Mouse (Mus musculus) olfactory bulb, adult 2 months (tissue): ENCODE data around the gene Cyb561a3. TPM values are rescaled to one million over a fixed set of nuclear protein-coding genes. Genes with fewer than 3 reads are reported as not detected.

Experiments
- H3K27ac ChIP-seq: fragments of 200-500 bp; 2 replicates; pipeline ENCODE4 v1.5.1; 2012; ENCODE audit warnings: low read depth, low read length; ENCODE audit not compliant: insufficient read depth
- H3K4me1 ChIP-seq: fragments of 200-500 bp; 2 replicates; pipeline ENCODE4 v1.6.1; 2012; ENCODE audit warnings: low read length; ENCODE audit not compliant: control insufficient read depth, insufficient read depth
- H3K4me3 ChIP-seq: fragments of 200-500 bp; 2 replicates; pipeline ENCODE4 v1.5.1; 2012; ENCODE audit warnings: mild to moderate bottlenecking, low read depth, low read length, moderate library complexity; ENCODE audit not compliant: insufficient read depth
- CTCF ChIP-seq: fragments of 200-500 bp; IDR thresholded peaks from 2 replicates; pipeline ENCODE4 v1.5.1; 2012; ENCODE audit warnings: low read depth, mild to moderate bottlenecking, low read length, moderate library complexity; ENCODE audit not compliant: insufficient read depth
- POLR2A ChIP-seq: fragments of 200-500 bp; IDR thresholded peaks from 2 replicates; pipeline ENCODE4 v1.6.1; 2012; ENCODE audit warnings: mild to moderate bottlenecking, low read depth, low read length, moderate library complexity; ENCODE audit not compliant: insufficient read depth
- WGBS: fragments of 180-500 bp; shearing (Covaris S2); methylation state at CpG from one replicate; pipeline ENCODE4 v1.1.7; 2018; 5-methylcytosine and 5-hydroxymethylcytosine counted together
- polyA plus RNA-seq: library from polyadenylated mRNA; stranded (reverse); fragments of >200 nt; gene quantifications from 2 replicates; pipeline ENCODE4 v1.2.4, GENCODE M21; 2012; ENCODE audit warnings: low replicate concordance; ENCODE audit not compliant: missing spikeins, insufficient read depth, insufficient read length

Cyb561a3 gene
- polyA plus RNA-seq, 1 experiment = not detected

DNA sequence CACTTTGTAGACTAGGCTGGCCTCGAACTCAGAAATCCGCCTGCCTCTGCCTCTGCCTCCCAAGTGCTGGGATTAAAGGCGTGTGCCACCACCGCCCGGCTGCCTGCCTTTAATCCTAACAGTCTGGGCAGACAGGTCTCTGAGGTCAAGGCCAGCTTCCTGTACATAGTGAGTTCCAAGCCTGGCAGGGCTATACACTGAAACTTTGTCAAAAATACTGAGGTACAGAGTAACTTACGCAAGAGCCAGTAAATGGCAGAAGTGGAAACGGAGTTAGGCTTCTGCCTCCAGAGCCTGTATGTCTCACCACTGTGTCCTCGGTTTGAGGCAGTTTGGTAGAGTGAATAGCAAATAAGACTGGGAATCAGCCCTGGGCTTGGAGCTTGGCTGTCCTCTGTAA is 10.3 kb downstream of the Cyb561a3 start:
- H3K27ac ChIP-seq = no peak overlapping the region
- WGBS = 95% methylated on average over 8 of the region's 8 CpGs
- H3K4me3 ChIP-seq = no peak overlapping the region
- TF ChIP-seq CTCF = no peak
- no peak for TF ChIP-seq POLR2A
- H3K4me1 ChIP-seq = no peaks in the 10 kb centered on the region

DNA sequence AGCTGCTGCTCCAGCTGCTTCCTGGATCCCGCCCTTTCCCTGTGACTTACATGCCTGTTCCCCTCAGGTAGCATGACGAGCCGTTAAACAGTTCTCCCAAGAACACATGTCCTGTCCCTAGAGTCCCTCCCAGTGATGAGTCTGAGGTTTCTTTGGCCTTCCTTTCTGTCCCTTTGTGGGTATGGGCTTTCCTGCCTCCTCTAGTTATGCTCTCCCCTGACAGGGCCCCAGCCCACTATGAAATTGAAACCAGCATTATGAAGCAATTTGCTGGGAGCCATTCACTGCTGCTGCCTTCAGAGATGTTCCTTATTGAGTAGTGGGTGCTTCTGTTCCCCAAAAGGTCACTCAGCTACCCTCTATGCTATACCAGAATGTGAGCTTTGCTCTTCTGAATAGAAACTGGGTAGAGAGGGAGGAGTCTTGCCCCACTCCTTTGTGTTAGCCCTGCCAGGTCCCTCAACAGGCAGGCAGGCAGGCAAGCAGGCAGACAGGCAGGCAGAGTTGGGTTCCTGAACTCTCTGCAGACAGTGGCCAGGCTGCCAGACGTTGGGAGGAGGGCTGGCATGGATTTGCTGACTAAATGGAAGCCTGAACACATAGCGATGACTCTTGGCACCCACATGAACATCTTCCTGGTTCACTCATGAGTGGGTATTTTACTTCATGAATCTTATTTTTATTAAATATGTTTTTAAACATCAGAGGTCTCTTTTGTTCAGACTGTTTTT is 12.3 kb downstream of the Cyb561a3 start:
- H3K4me3 ChIP-seq = no peak overlapping the region
- TF ChIP-seq POLR2A (no peak), CTCF (no peak)
- 69% methylated on average over 5 of the region's 5 CpGs for WGBS
- H3K27ac ChIP-seq = no peak overlapping the region
- no peaks in the 10 kb centered on the region for H3K4me1 ChIP-seq

DNA sequence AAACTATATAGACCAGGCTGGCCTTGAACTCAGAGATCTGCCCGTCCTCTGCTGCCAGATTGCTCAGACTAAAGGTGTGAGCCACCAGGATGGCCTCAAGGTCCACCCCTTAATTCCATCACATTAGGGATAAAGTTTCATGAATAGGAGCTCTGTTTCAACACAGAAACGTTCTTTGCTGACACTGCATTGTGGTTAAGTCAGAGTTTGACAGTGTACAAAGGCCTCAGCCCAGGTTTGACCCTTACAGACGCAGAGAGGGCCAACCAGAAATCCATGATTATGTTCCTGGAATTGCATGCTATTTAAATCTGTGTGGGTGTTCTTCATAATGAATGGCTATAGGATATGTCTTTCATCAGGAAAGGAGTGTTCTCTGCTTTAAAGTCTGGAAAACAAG is 13.3 kb downstream of the Cyb561a3 start:
- no peak overlapping the region for H3K4me3 ChIP-seq
- TF ChIP-seq CTCF (no peak), POLR2A (no peak)
- H3K4me1 ChIP-seq = no peaks in the 10 kb centered on the region
- WGBS = 62% methylated on average over 3 of the region's 3 CpGs
- H3K27ac ChIP-seq = no peak overlapping the region

- 89% methylated on average over 6 of the region's 6 CpGs for WGBS
- H3K4me3 ChIP-seq = no peak overlapping the region
- H3K4me1 ChIP-seq = no peaks in the 10 kb centered on the region
- no peak for TF ChIP-seq POLR2A
- TF ChIP-seq CTCF = no peak
- H3K27ac ChIP-seq = no peak overlapping the region
Measured at GRCm38 (mm10) chr19:10591659-10592377, 14.8 kb downstream of the Cyb561a3 start.

GRCm38 (mm10) chr19:10598188-10598587 is 21.2 kb downstream of the Cyb561a3 start:
- 32% methylated on average over 3 of the region's 3 CpGs for WGBS
- no peak for TF ChIP-seq POLR2A
- no peak for TF ChIP-seq CTCF
- H3K27ac ChIP-seq = no peak overlapping the region
- peaks cover 3% of the 10 kb centered on the region; the same call in 1 of the 2 replicates for H3K4me1 ChIP-seq
- no peak overlapping the region for H3K4me3 ChIP-seq

- TF ChIP-seq POLR2A (no peak), CTCF (no peak)
- 98% methylated on average over 2 of the region's 2 CpGs for WGBS
- peaks cover 6% of the 10 kb centered on the region for H3K4me1 ChIP-seq
- H3K27ac ChIP-seq = no peak overlapping the region
- H3K4me3 ChIP-seq = no peak overlapping the region
Measured at GRCm38 (mm10) chr19:10599648-10600047, 22.7 kb downstream of the Cyb561a3 start.

- TF ChIP-seq POLR2A = no peak
- no peak for TF ChIP-seq CTCF
- H3K27ac ChIP-seq = peak overlapping the region; percentile 61
- 10% methylated on average over 6 of the region's 6 CpGs for WGBS
- peak overlapping the region; percentile 33 for H3K4me3 ChIP-seq
- peaks cover 10% of the 10 kb centered on the region for H3K4me1 ChIP-seq
Measured at GRCm38 (mm10) chr19:10602247-10602769, 25.3 kb downstream of the Cyb561a3 start.

GRCm38 (mm10) chr19:10602787-10603186 is 25.8 kb downstream of the Cyb561a3 start:
- peak overlapping the region; percentile 61 for H3K27ac ChIP-seq
- TF ChIP-seq CTCF (peak; percentile 77; the same call in 1 of the 2 replicates), POLR2A (no peak)
- WGBS = 2% methylated on average over 9 of the region's 9 CpGs
- peaks cover 10% of the 10 kb centered on the region for H3K4me1 ChIP-seq
- H3K4me3 ChIP-seq = peak overlapping the region; percentile 33

- Histone ChIP-seq H3K4me1 (peaks cover 10% of the 10 kb centered on the region), H3K4me3 (no peak overlapping the region), H3K27ac (no peak overlapping the region)
- TF ChIP-seq CTCF (no peak), POLR2A (no peak)
- WGBS = 84% methylated on average over 18 of the region's 18 CpGs
Measured at GRCm38 (mm10) chr19:10603660-10604523, 26.9 kb downstream of the Cyb561a3 start.
